Mouse (Mus musculus) liver, embryonic 15.5 days (tissue): ENCODE results near the gene Kat5. TPM values are rescaled to one million over a fixed set of nuclear protein-coding genes. Genes with fewer than 3 reads are reported as not detected.
A peak's percentile ranks its signal among the peaks of the same experiment; 100 is the strongest.

ENCODE experiments used
- ATAC-seq: fragments of 200-750 bp; cut with Nextera tagmentation; 2 replicates; pipeline ENCODE4 v1.8.0; 2017; ENCODE audit warnings: moderate number of reproducible peaks, mild to moderate bottlenecking, moderate library complexity; ENCODE audit not compliant: insufficient read depth
- H3K27ac ChIP-seq: fragments of 300-500 bp; sonication (generic); replicated peaks from 2 replicates; pipeline ENCODE4 v1.5.1; 2015; ENCODE audit warnings: mild to moderate bottlenecking, inconsistent platforms
- H3K27me3 ChIP-seq: fragments of 300-500 bp; sonication (generic); 2 replicates; pipeline ENCODE4 v1.6.1; 2015; ENCODE audit warnings: mild to moderate bottlenecking, inconsistent platforms
- H3K36me3 ChIP-seq: fragments of 300-500 bp; sonication (generic); replicated peaks from 2 replicates; pipeline ENCODE4 v1.6.1; 2015; ENCODE audit warnings: moderate library complexity, mild to moderate bottlenecking, inconsistent platforms
- H3K4me1 ChIP-seq: fragments of 300-500 bp; sonication (generic); replicated peaks from 2 replicates; pipeline ENCODE4 v1.6.1; 2015; ENCODE audit warnings: inconsistent platforms
- H3K4me2 ChIP-seq: fragments of 300-500 bp; sonication (generic); 2 replicates; pipeline ENCODE4 v1.6.1; 2015; ENCODE audit warnings: moderate library complexity, mild to moderate bottlenecking, inconsistent platforms
- H3K4me3 ChIP-seq: fragments of 300-500 bp; sonication (generic); replicated peaks from 2 replicates; pipeline ENCODE4 v1.5.1; 2015; ENCODE audit warnings: mild to moderate bottlenecking, inconsistent platforms
- H3K9ac ChIP-seq: fragments of 300-500 bp; sonication (generic); 2 replicates; pipeline ENCODE4 v1.6.1; 2015; ENCODE audit warnings: moderate library complexity, mild to moderate bottlenecking, inconsistent platforms
- H3K9me3 ChIP-seq: fragments of 300-500 bp; sonication (generic); replicated peaks from 2 replicates; pipeline ENCODE4 v1.6.1; 2016; ENCODE audit warnings: inconsistent platforms
- WGBS: fragments of 180-500 bp; shearing (Covaris S2); methylation state at CpG from one replicate; pipeline ENCODE4 v1.1.7; 2015; ENCODE audit warnings: mixed read lengths; ENCODE audit not compliant: insufficient replicate concordance; 5-methylcytosine and 5-hydroxymethylcytosine counted together
- polyA plus RNA-seq: library from polyadenylated mRNA; unstranded; fragments of >200 nt; fragmentation: Nextera tagmentation; extraction: Ambion mirVana; gene quantifications from 2 replicates; pipeline ENCODE4 v1.2.1, GENCODE M21; 2015

Kat5 gene
- polyA plus RNA-seq, 1 experiment from 2014 or later, result 16.2 TPM

DNA sequence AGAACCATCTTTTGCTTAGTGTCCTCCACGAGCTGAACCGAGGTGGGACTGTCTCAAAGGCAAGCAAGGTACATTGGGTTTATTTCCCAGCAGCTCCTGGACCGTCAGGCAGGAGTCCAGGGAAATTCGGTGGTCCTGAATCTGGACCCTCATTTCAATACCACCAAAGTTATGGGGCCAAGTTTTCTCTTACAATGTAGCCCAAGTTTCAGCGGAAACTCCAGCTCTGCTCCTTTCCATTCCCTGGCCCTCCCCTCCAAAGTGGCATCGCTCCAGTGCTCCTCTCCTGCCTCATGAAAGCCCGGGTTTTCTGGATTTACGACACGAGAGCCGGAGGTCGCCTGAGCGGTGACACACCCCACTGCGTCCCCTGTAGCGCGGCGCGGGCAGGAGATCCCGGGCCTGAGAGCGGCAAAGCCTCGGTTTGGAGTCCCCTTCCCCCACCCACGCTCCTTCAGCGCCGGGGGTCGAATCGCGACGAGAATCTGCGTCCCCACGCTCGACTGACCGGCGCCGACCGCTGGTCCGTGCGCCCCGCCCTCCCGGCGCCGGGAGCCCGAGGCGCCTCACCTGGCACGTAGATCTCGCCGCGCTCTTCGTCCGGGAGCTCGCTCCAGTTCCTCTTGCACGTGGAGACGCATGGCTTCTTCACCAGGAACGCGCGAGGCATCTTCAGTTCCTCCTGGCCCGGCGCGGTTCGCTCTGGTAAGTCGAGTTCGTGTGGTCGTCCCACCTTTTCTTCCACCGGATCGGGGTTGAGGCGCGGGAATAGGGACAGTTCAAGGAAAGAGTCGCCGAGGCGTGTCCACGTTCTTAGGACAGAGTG is 50.2 kb downstream of the Kat5 start:
- no peak overlapping the region for H3K9ac ChIP-seq
- H3K27ac ChIP-seq, result no peak overlapping the region
- WGBS, result 1% methylated on average over 69 of the region's 69 CpGs
- no peaks in the 10 kb centered on the region for H3K9me3 ChIP-seq
- peak overlapping the region; percentile 58 for H3K4me2 ChIP-seq
- no peaks in the 10 kb centered on the region for H3K36me3 ChIP-seq
- peaks cover 100% of the 10 kb centered on the region for H3K27me3 ChIP-seq
- H3K4me3 ChIP-seq, result peak overlapping the region; percentile 35
- no peak for ATAC-seq
- H3K4me1 ChIP-seq, result peaks cover 14% of the 10 kb centered on the region

DNA sequence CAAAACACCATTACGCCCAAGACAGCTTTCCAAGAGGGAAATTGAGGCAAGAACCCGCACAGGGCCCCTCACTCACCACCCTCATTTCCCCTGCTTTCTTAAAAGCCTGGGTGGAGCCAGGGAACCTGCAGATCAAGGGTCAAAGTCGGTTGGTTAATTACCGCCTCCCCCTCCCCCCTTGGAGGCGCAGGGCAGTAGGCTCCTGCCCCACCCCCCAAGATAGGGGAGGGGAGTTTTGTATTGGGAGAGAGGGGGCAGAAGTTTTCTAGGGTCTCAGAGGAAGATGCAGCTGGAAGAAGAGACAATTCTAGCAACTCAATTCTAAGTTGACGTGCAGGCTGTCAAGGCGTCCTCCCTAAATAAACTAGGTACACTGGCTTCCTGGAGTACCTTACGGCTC is 50.8 kb downstream of the Kat5 start:
- Histone ChIP-seq H3K27ac (no peak overlapping the region), H3K9ac (no peak overlapping the region), H3K4me1 (peaks cover 14% of the 10 kb centered on the region), H3K27me3 (peaks cover 97% of the 10 kb centered on the region), H3K4me3 (no peak overlapping the region), H3K4me2 (no peak overlapping the region), H3K36me3 (no peaks in the 10 kb centered on the region), H3K9me3 (no peaks in the 10 kb centered on the region)
- 23% methylated on average over 8 of the region's 8 CpGs for WGBS
- no peak for ATAC-seq

DNA sequence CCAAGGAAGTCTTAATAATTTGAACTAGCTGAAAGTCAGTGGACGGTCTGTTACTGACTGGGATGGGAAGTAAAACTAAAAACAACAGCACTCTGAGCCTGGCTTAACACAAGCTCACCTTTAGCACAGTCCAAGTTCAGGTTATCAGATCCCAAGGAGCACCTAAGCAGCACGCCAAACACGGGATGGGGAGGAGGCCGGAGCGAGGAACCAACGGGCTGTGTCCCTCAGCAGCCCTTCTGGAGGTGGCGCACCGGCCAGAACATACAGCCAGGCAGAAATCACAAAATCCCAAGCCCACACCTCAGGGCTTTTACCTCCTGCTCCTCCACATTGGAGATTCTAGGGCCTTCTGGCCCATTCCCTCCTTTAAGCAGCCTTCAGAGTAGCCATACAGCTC is 51.3 kb downstream of the Kat5 start:
- Histone ChIP-seq H3K9ac (no peak overlapping the region), H3K36me3 (no peaks in the 10 kb centered on the region), H3K4me3 (no peak overlapping the region), H3K27me3 (peaks cover 97% of the 10 kb centered on the region), H3K4me2 (no peak overlapping the region), H3K9me3 (no peaks in the 10 kb centered on the region), H3K27ac (no peak overlapping the region), H3K4me1 (peaks cover 14% of the 10 kb centered on the region)
- 53% methylated on average over 8 of the region's 8 CpGs for WGBS
- no peak for ATAC-seq

DNA sequence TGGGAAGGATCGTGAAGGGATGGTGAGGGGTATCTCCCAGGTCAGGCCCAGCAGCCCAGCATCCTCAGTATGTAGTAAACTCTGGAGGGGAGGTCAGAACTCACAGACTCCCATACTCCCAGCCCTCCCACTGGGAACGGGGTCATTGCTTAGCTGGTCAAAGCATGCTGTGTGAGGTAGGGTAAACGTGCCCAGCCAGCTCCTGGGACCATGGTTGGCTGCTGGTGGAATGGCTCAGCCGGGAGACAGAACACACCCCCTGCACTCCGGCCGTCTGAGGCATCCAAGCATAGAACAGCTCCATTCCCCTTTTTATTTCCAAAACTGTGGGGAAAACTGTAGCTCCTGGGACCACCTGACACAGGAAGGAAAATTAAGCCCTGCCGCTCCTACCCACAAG is 51.9 kb downstream of the Kat5 start:
- Histone ChIP-seq H3K4me2 (no peak overlapping the region), H3K36me3 (no peaks in the 10 kb centered on the region), H3K27me3 (peaks cover 96% of the 10 kb centered on the region), H3K9ac (no peak overlapping the region), H3K27ac (no peak overlapping the region), H3K4me3 (no peak overlapping the region), H3K9me3 (no peaks in the 10 kb centered on the region), H3K4me1 (peaks cover 14% of the 10 kb centered on the region)
- WGBS, result 48% methylated on average over 7 of the region's 7 CpGs
- ATAC-seq, result no peak

DNA sequence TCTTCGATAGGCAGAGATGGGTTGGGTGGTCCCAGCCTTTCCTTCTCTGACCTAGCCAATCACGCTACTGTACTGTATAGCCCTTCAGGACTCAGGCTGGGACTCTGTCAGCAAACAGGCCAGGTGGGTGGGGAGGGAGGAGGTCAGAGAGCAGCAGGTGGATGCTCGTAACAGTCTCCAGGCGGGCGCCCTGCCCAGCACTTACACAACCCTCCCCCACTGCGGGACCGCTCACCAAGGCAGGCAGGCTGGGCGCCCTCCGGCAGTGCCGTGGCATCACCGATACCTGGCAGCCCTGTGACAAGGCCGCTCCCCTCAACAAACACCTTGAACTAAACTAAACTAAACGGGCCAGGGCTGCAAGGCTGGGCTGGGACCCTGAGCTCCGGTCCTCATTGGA is 55.8 kb downstream of the Kat5 start:
- no peak for ATAC-seq
- H3K9ac ChIP-seq, result no peak overlapping the region
- H3K4me3 ChIP-seq, result no peak overlapping the region
- H3K9me3 ChIP-seq, result no peaks in the 10 kb centered on the region
- H3K4me2 ChIP-seq, result no peak overlapping the region
- WGBS, result 67% methylated on average over 14 of the region's 14 CpGs
- H3K27me3 ChIP-seq, result peaks cover 63% of the 10 kb centered on the region
- H3K36me3 ChIP-seq, result no peaks in the 10 kb centered on the region
- no peaks in the 10 kb centered on the region for H3K4me1 ChIP-seq
- H3K27ac ChIP-seq, result no peak overlapping the region

DNA sequence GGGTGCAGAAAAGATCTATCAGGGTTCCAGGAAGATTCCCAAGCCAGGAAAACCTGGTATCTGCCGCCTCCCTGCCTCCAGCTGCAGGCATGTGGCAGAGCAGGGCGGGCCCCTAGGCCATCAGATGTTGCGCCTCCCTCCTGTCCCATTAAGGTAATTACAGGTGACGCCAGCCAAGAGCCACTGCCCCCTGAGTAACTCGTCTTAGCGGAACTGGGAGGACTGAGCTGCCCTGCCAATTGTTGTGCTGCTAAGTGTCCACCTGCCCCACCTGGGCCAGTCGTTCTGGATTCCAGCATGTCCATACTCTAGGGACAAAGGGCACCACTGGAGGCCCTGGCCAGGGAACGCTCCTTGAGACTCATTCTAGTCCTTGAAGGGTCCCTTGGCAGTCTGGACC is 56.2 kb downstream of the Kat5 start:
- Histone ChIP-seq H3K4me2 (no peak overlapping the region), H3K9me3 (no peaks in the 10 kb centered on the region), H3K9ac (no peak overlapping the region), H3K27ac (no peak overlapping the region), H3K4me1 (no peaks in the 10 kb centered on the region), H3K27me3 (peaks cover 59% of the 10 kb centered on the region), H3K4me3 (no peak overlapping the region), H3K36me3 (no peaks in the 10 kb centered on the region)
- no peak for ATAC-seq
- WGBS, result 67% methylated on average over 8 of the region's 8 CpGs

Other genes starting within 250 kb of the Kat5 start
- gene Eif1ad, start 243.5 kb downstream of the Kat5 start, polyA plus RNA-seq, result 26.0 and 26.5 TPM in 2 replicates
- gene Banf1, start 243.1 kb downstream of the Kat5 start, polyA plus RNA-seq, result 216 and 231 TPM in 2 replicates
- gene Sart1, start 221.5 kb downstream of the Kat5 start, polyA plus RNA-seq, result 26.5 and 31.5 TPM in 2 replicates
- 0.46 TPM in 1 of 2 replicates, not detected in the other for gene Tsga10ip, start 207.7 kb downstream of the Kat5 start, polyA plus RNA-seq
- 61.1 and 64.6 TPM in 2 replicates for gene Drap1, start 185.3 kb downstream of the Kat5 start, polyA plus RNA-seq
- gene AI837181, start 185.1 kb downstream of the Kat5 start, polyA plus RNA-seq, result 17.6 and 19.8 TPM in 2 replicates
- gene Fosl1, start 162.7 kb downstream of the Kat5 start, polyA plus RNA-seq, result not detected in 2 replicates
- 1.6 TPM in 2 replicates for gene Ccdc85b, start 152.3 kb downstream of the Kat5 start, polyA plus RNA-seq
- gene Fibp, start 149.6 kb downstream of the Kat5 start, polyA plus RNA-seq, result 25.3 and 28.6 TPM in 2 replicates
- 0.53 and 0.54 TPM in 2 replicates for gene Ctsw, start 141.7 kb downstream of the Kat5 start, polyA plus RNA-seq
- 16.0 and 17.5 TPM in 2 replicates for gene Efemp2, start 136.3 kb downstream of the Kat5 start, polyA plus RNA-seq
- gene Mus81, start 121.8 kb downstream of the Kat5 start, polyA plus RNA-seq, result 14.0 and 16.4 TPM in 2 replicates
- gene Cfl1, start 119.8 kb downstream of the Kat5 start, polyA plus RNA-seq, result 992 and 1,073 TPM in 2 replicates
- gene 1700020D05Rik, start 106.5 kb downstream of the Kat5 start, polyA plus RNA-seq, result 0.12 TPM in 1 of 2 replicates, not detected in the other
- 6.8 and 7.0 TPM in 2 replicates for gene Snx32, start 99.7 kb downstream of the Kat5 start, polyA plus RNA-seq
- 0.05 TPM in 1 of 2 replicates, not detected in the other for gene Ovol1, start 49.6 kb downstream of the Kat5 start, polyA plus RNA-seq
- 3.6 and 4.0 TPM in 2 replicates for gene Ap5b1, start 42.2 kb downstream of the Kat5 start, polyA plus RNA-seq
- 100 and 122 TPM in 2 replicates for gene Rnaseh2c, start 8.4 kb downstream of the Kat5 start, polyA plus RNA-seq
- gene Rela, start 27.2 kb upstream of the Kat5 start, polyA plus RNA-seq, result 23.3 and 24.2 TPM in 2 replicates
- 28.2 and 32.5 TPM in 2 replicates for gene Sipa1, start 53.5 kb upstream of the Kat5 start, polyA plus RNA-seq
- 16.8 and 18.4 TPM in 2 replicates for gene Map3k11, start 78.5 kb upstream of the Kat5 start, polyA plus RNA-seq
- 9.2 and 12.1 TPM in 2 replicates for gene Pcnx3, start 78.7 kb upstream of the Kat5 start, polyA plus RNA-seq
- gene Kcnk7, start 94.1 kb upstream of the Kat5 start, polyA plus RNA-seq, result 0.15 and 0.28 TPM in 2 replicates
- 110 and 121 TPM in 2 replicates for gene Ehbp1l1, start 116.1 kb upstream of the Kat5 start, polyA plus RNA-seq
- 39.3 and 39.8 TPM in 2 replicates for gene Fam89b, start 119.4 kb upstream of the Kat5 start, polyA plus RNA-seq
- 1.2 and 3.4 TPM in 2 replicates for gene Ltbp3, start 130.7 kb upstream of the Kat5 start, polyA plus RNA-seq
- 21.1 and 24.4 TPM in 2 replicates for gene Scyl1, start 161.2 kb upstream of the Kat5 start, polyA plus RNA-seq